Mouse (Mus musculus): ENCODE results near the gene Ccdc69.
"Not testable (repeated sequence)": the region's sequence is repeated elsewhere in the genome, so short reads cannot be mapped to it uniquely, and the experiment has no call there.

Gene Ccdc69

DNA sequence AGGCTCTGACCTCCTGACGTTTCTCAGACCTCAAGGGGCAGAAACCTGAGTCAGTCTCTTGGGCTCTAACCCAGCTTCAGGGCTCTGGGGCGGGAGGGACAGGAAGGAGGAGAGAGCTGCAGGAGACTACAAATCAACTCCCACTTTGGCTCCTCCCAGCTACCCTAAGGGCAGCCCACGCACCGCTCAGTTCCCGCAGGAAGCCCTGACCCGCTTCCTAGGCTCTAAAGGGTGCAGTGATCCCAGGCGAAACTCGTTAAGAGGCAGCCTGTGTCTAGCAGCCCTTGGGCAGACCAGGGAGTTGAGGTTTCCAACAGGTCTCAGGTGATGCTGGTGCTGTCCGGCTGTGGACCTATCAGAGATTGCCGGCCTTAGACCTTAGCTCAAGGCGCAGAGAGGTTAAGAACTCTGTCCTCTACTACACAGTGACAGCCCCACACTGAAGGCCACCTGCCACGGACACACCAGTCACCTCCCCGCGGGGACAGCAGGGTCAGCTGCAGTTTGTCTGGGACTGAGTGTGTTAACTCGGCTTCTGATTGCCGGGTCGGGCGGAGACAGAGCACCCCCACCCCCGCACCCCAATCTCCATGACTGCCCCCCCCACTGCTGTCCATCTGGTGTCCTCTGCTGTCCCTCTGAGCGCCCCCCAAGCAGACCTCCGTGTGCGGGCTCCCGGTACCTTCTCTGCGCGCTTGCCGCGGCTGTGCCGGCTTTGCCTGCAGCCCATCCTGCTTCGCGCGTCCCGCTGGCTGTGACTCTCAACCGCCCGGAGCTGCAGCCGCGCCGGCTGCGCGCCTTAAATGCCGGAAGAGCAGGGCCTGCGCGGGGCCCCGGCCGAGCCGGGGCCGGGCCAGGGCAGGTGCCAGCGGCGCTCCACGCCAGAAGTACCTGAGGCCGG lies at the start of gene Ccdc69:
Gene Ccdc69, minus strand, starts transcription at position 801 of the 901 bp plus-strand sequence.
- in situ Hi-C loops (cut with MboI; ENCODE audit: low sequenced_read_pairs), result no loop called here

DNA sequence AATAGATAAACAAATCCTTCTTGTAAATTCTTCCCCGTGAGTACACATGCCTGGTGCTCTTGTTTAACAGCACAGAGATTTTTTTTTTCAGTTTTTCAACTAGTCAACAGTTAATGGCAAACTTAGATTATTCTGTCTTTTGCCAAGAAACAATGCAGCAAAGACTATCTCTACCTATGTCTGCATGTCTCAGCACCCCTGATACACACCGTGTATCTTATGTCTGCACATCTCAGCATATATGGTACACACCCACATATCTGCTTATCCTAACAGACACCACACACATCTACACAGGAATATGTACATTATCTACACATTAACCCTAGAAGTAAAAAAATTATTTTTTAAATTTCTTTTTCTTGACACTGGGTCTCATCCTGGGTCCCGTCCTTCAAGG lies 48.7 kb upstream of the Ccdc69 start:
- in situ Hi-C loops (cut with MboI; ENCODE audit: low sequenced_read_pairs), result no loop called here

DNA sequence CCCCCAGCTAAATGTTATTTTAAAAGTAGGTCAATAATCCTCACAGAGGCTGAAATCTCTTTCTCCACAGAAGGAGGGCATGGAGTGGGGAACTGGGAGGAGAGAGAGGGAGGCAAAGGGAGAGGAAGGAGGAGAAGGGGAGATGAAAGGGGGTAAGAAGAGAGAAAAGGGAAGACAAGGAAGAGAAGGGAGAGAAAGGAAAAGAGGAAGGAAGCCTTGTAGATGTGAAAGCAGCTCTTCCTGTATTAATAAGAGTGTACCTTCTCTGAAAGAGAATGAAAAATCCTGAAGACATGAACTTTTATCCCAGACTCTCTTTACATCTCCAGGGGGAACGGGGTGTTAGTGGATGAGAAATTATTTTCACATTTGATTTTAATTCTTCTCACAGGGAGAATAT lies 43.5 kb upstream of the Ccdc69 start:
- in situ Hi-C loops (cut with MboI; ENCODE audit: low sequenced_read_pairs), result no loop called here

DNA sequence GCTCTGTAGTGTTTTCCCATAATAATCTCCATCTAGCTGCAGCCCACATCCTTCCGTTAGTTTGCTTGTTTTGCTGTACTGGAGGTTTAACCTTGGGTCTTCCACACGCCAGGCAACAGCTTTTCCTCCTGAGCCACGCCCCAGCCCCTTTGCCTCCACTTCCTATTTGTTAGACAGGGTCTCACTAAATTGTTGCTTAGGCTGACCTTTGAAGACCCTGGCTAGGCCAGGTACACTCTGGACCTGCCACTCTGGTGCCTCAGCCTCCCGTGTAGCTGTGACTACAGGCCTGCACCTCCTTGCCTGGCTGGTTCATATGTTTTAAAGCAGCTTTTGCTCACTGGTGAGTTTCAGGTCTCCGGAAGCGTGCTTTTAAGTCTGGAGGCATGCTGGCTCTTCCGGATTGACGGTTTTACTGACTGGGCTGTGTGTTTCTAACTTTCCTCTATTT lies 42.9 kb upstream of the Ccdc69 start:
- in situ Hi-C loops (cut with MboI; ENCODE audit: low sequenced_read_pairs), result no loop called here

DNA sequence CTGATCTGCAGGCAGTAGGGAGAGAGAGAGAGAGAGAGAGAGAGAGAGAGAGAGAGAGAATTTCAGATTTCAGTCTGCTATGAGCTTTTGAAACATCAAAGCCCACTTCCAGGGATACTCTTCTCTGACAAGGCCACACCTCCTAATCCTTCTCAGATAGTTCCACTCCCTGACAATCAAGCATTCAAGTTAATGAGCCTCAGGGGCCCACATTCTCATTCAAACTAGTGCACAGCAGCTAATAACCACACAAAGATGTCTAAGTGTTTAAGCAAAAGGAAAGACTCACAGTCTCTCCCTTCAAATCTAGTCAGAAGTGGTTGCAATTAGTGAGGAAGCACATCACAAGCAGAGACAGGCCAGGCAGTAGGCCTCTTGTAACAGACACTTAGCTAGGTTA lies 42.3 kb upstream of the Ccdc69 start:
- in situ Hi-C loops (cut with MboI; ENCODE audit: low sequenced_read_pairs), result no loop called here

DNA sequence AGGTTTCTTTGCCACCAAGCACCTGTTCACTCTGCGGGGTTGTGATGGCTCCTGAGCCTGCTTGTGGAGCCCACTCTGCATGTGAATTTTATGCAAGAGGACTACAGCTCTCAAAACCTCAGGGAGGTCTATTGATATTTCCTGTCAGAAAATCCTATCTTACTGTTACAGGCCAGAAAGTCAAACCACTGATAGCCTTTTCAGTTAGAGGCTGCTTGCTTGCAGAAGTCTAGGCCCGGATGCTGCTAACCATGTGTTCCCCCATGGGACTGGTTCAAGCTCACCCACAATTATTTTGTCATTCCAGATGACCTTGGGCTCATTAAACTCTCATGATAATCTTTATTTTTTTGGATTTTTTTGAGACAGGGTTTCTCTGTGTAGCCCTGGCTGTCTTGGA lies 39.1 kb upstream of the Ccdc69 start:
- in situ Hi-C loops (cut with MboI; ENCODE audit: low sequenced_read_pairs), result no loop called here

DNA sequence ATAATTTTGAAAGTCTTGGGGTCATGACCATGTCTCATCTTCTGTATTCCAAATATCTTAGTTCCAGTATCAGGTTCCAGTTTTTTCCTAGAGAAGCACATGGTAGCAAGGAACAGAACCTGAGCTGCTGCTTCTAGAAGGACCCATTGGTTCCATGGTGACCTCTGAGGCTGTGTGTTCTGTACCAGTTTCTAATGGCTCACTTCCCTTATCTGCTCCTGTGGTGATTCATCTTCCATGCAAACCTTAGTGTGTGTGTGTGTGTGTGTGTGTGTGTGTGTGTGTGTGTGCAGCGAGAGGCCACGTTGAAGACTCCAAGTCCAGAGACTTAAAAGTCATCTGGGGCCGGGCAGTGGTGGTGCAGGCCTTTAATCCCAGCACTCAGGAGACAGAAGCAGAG lies 38.1 kb upstream of the Ccdc69 start:
- in situ Hi-C loops (cut with MboI; ENCODE audit: low sequenced_read_pairs), result no loop called here

DNA sequence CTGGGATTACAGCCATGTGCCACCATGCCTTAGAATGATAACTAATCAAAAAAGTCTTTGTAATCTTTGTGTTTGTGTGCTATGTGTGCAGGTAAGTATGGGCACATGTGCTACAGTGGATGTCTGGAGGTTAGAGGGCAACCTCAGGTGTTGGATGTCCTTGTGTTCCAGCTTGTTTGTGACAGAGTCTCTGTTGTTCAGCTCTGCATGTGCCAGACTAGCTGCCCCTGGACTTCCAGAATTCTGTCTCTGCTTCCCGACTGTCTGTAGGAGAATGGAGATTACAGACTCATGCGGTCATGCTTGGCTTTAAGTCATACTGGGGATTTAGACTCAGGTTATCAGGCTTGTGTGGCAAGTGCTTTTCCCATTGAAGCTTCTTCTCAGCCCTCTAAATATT lies 36.4 kb upstream of the Ccdc69 start:
- in situ Hi-C loops (cut with MboI; ENCODE audit: low sequenced_read_pairs), result no loop called here

DNA sequence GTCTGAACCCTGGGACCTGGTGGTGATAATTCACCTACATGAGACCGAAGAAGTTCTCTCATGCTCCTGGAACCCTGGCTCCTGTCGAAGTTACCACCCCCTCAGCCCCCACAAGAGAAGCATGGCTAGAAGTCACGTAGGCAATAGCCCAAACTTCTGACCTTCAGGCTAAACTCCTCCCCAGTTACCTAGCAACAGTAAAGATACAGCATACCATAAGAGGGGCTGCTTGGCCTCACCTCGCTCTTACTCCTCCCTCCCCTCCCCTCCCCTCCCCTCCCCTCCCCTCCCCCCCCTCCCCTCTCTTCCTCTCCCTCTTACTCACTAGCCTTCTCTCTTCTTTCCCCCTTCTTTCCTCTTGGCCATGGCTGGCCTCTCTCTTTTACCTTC lies 35.9 kb upstream of the Ccdc69 start:
- in situ Hi-C loops (cut with MboI; ENCODE audit: low sequenced_read_pairs), result not testable (repeated sequence)

DNA sequence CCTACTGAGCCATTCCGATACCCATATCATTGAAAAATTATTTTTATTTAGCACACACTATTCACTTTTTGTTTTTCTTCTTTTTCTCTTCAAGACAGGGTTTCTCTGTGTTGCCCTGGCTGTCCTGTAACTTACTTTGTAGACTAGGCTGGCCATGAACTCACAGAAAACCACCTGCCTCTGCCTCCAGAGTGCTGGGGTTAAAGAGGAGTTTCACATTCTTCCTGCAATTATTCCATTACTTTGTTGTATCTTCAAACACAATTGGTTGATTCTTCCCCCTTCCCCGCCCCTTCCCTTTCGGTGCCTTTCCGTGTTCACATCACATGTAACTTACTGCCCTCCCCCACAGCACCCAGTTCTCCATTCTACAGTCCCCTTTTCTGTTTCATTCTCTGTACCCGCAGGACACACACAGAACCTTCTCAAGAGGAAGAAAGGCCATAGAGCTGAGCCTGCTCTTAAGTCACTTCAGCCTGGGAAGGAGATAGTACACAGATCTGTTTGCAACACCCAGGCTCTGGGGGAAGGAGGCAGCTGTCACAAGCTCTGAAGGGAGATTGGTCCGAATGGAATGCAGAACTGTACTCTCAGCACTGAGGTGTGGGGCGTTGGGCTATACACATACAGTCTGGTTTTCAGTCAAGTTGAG lies 35.4 kb upstream of the Ccdc69 start:
- in situ Hi-C loops (cut with MboI; ENCODE audit: low sequenced_read_pairs), result no loop called here

DNA sequence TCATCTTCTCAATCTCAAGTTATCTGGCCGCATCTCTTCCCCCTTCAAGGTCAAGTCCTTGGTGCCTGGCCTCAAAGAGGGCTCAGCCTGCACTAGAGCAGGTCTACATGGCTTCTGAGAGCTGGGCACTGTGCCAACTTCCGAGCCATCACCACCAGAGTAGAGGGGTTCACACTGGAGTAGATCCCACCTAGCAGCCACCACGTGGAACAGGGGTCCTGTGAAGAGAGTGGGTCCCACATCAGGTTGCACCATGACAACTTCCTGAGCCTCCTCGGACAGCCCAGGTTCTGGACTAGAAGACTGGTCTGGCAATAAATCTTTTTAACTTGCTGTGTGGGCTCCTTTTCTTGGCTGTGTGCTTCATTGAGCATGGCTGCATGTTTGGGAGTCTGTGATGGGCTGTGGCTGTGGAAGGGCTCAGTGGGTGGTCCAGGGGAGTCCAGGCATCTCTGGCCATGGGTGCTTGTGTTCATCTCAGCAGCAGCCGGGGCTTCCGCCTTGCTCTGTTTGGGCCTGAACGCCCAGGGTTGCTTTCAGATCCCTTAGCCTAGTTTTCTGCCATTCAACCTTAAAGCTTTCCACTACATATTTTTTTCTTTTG lies 32.7 kb upstream of the Ccdc69 start:
- in situ Hi-C loops (cut with MboI; ENCODE audit: low sequenced_read_pairs), result no loop called here

DNA sequence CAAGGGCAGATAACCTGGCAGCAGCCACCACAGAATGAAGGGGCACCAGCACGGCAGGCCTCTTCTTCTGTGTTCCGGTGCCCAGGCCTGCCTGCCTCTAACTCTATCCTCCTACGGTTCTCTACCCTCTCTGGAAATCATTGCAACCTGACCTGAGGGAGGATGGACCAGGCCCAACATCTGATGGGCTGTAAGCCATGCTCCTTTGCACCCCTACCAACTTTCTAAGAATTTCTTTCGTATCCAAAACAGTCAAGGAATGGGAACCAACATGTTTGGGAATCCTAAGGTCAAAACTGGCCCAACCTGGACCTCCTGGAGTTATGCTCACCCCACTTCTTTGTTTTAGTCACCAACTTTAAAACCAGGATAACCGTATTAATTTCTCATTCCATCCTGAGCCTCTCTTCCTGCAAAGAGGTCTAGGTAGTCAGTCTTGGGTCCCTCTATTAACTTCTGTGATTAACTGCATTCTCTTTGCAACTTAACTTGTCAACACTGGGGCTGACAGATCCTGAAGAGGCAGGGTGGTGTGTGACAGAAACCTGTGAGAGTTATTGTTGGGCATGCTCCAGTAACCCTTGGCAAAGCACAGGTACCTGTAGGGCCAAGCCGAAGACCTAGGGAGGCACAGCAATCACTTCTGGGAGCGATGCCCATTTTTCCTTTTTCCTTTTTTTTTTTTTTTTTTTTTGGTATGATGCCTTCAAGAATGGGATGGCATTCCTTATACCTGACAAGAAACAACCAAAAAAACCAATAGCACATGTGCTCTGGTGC lies 31.8 kb upstream of the Ccdc69 start:
- in situ Hi-C loops (cut with MboI; ENCODE audit: low sequenced_read_pairs), result no loop called here

DNA sequence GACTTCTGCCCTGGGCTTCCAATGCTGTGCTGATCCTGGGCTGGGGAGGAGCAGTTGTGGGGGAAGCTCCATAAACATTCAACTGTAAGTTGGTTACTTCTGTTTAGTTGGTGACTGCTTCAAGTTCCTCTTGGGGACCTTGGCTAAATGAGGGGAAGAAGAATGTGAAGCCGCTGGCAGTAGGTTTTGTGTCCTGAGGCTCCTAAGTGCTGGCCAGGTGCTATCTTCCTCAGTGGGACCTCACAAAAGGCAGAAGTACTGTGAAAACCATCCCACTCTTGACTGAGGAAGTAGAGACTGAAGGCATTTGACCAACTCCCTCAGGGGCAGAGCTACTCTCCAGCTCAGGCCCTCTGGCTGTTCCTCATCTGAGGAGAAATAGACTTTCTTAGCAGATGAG lies 28.7 kb upstream of the Ccdc69 start:
- in situ Hi-C loops (cut with MboI; ENCODE audit: low sequenced_read_pairs), result no loop called here

DNA sequence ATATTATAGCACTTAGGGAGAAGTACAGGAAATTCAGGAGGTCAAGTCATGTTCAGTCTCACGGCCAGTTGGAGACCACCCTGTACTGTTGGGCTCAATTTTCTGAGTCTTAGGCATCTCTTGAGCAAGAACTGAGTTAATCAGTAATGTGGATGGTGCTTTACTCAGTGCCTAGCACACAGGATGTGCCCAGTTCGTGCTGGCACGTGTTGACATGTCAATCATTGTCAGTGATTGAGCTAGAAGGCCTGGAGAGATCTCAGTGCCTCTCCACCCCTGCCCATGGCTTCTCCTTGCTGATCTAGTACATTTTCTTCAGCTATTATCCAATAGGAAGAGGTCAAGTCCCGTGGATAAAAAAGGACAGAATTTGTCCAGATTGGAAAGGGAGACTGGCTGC lies 27.5 kb upstream of the Ccdc69 start:
- in situ Hi-C loops (cut with MboI; ENCODE audit: low sequenced_read_pairs), result no loop called here

DNA sequence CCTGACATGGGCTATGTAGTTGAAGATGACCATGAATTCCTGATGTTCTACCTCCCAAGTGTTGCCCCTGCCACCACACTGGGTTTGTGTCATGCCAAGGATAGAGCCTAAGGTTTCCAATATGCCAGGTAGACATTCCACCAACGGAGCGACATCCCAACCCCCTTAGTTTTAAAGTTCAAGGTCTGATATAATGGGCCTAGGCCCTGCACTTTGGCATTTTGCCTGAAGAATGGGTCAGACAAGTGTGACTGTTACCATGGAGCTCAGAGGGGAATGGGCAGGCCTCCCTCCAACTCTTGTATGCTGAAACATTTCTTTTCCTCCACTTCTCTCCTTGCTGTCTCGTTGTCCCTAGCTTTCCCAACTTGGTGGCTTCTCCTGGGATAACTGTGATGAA lies 25.3 kb upstream of the Ccdc69 start:
- in situ Hi-C loops (cut with MboI; ENCODE audit: low sequenced_read_pairs), result no loop called here

DNA sequence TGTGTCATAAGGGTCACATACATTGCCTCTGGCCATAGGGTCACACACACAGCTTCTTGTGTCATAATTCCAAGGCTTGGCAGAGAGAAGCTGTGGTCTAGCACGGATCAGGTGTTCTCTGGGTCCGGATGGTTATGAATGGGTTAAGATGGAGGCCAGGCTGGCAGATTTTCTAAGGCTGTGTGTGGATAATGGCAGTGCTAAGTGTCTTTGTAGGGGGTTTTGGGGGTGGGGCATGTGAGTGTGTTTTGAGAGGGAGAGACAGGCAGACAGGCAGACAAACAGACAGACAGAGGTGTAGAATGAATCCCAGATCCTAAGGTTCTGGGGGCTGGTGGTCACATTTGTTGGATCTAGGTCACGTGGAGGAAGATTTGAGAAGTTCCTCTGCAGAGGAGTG lies 24.1 kb upstream of the Ccdc69 start:
- in situ Hi-C loops (cut with MboI; ENCODE audit: low sequenced_read_pairs), result no loop called here

DNA sequence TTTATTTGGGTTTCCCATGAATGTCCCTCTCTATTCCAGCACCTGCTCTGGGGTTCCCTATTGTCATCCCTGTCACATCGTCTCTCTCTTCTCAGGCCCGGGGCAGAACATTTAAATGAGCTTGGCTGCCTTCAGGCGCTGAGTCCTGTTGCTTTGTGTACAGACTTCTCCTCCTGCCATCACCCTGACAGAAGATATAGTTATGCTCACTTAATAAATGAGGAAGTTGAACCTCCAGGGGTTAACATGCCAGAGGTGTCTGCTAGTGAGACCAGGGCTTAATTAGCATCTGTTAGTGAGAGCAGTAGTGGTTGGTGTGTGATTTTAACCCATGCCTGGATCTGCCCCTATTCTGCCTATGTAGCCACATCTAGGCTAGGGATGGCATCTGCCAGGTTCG lies 21.9 kb upstream of the Ccdc69 start:
- in situ Hi-C loops (cut with MboI; ENCODE audit: low sequenced_read_pairs), result no loop called here

DNA sequence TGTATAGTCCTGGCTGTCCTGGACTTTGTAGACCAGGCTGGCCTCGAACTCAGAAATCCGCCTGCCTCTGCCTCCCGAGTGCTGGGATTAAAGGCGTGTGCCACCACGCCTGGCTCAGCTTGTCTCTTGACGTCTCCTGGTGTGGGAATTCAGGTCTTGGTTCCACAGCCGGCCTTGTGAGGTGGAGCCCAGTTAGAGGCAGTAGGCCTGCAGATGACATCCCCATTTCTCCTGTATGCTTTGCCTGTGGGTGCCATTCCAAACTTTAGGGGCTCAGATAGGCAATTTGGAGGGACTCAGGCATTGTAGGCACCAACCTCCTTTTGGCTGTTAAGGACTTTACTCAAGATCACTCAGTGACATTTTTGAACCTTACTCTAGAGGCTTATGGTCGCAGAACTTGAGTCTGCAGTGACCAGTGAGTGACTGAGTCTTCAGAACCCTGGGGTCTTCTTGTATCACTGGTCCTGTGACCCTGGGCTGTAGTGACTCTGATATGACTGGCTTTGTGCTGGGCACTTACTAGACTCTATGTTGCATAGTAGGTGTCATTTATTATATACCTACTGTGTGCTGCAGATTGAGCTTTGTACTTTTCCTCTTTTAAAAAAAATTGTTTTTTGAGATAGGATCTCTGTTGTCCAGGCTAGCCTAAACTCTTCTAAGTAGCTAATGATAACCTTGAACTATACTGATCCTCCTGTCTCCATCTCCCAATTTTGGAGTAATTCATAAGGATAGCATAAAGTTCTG lies 21.3 kb upstream of the Ccdc69 start:
- in situ Hi-C loops (cut with MboI; ENCODE audit: low sequenced_read_pairs), result no loop called here

DNA sequence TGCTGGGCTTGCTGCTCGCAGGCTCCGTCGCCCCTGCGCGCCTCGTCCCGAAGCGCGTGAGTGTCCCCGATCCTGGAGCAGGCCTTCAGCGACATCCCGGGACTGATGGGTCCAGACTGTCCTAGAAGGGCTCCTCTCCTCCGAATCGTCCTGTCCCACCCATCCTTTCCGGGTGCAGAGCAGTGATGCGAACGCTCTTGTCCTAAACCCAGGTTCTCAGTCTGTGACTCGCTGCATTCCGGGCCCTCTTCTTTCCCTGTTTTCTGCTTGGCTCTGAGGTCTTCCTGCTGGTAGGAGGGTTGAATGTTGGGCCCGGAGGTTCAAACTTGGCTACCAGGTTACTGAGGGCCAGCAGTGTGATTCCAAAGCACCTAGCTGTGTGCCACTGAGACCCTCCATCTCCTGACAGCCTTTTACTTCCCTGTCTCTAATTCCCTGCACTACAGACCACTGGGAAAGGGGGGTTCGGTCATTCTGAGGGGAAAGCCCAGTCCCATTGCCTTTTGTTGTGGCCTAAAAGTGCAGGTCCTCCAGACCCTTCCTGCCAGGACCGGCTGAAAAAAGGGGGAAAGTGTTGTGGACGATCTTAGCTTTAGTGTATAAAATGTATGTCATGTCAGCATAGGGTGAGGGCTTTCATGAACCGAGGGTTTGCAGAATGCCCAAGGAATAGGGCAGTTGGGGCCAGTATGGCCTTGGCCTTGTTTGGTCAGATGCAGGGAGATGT lies 20.4 kb upstream of the Ccdc69 start:
- in situ Hi-C loops (cut with MboI; ENCODE audit: low sequenced_read_pairs), result no loop called here
